Mouse (Mus musculus): ENCODE results near the gene Gm5089. TPM values are rescaled to one million over a fixed set of nuclear protein-coding genes. Genes with fewer than 3 reads are reported as not detected.

Gm5089 gene
- total and polyA plus RNA-seq, 3 experiments, result not detected

DNA sequence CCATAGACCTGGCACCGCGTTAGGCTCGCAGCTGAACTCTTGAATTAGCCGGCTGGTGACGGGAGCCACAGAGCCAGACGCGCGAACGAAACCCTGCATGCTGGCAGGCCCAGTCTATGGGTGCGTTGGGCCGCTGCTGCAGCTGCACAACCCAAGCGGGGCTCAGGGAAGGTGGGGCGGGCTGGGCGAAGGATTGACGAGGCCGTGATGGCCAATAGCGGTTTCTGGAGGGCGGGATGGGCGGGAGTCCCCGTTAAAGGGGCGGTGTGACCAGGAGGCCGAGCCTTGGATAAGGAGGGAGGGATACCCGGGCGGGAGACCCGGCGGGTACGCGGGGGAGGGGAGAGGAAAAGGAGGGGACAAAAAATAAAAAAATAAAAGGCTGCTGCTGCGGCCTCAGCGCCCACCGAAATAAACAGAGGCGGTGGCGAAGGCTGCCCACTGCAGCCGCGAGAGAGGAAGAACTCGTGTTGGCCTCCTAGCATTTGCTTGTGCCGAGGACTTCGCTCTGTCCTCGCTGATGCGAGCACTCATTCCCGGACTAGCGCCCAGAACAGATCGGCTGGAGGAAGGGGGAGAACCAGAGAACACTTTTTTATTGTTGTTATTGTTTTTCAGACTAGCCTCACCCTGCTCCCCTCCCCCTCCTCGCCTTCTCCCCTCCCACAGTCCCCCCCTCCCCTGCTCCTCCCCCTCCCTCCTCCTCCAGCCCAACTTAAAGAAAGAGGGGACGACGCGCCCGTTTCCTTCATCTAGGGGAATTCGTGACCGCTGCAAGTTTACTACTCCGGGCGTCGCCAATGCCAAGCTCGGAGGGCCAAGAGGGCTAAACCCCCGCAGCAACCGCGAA, 23.4 kb upstream of the Gm5089 start:
- no peak for DNase-seq (ENCODE audit: low read depth, low spot score)
- Histone ChIP-seq H3K79me2 (ENCODE audit: control insufficient read depth, insufficient read depth, low read length, poor library complexity) (no peaks in the 10 kb centered on the region), H3K27me3 (ENCODE audit: control insufficient read depth in 1 of 2, insufficient read depth in 2 of 2, low read length in 2 of 2) (no peaks in the 10 kb centered on the region), H3K9ac (ENCODE audit: control insufficient read depth, low read depth, low read length, poor library complexity, severe bottlenecking) (no peak overlapping the region), H3K9me3 (replicated peaks; ENCODE audit: insufficient read depth, low read length) (no peaks in the 10 kb centered on the region), H3K27ac (ENCODE audit: control insufficient read depth, low read depth, low read length) (no peak overlapping the region), H3K4me1 (ENCODE audit: control insufficient read depth in 1 of 2, insufficient read depth in 2 of 2, low read length in 2 of 2) (no peaks in the 10 kb centered on the region), H3K4me3 (ENCODE audit: control insufficient read depth in 1 of 2, insufficient read depth in 1 of 2, low read depth in 2 of 2, low read length in 2 of 2) (no peak overlapping the region), H3K36me3 (ENCODE audit: control insufficient read depth in 1 of 2, insufficient read depth in 2 of 2, low read length in 2 of 2) (no peaks in the 10 kb centered on the region)
- TF ChIP-seq MEF2A (IDR thresholded peaks at IDR 0.05; ENCODE audit: extremely low read depth, insufficient replicate concordance, low read depth, low read length, poor library complexity, severe bottlenecking) (no peak), MXI1 (IDR thresholded peaks at IDR 0.05; ENCODE audit: low read depth, low read length) (no peak), ELF1 (IDR thresholded peaks at IDR 0.05; ENCODE audit: low read depth, low read length) (no peak), CHD1 (IDR thresholded peaks at IDR 0.05; ENCODE audit: low read depth, low read length) (no peak), CTCF (IDR thresholded peaks at IDR 0.05 in 2 of 3, conservative IDR thresholded peaks at IDR 0.05 in 1 of 3; ENCODE audit: control insufficient read depth in 1 of 3, insufficient read depth in 1 of 3, low read depth in 2 of 3, low read length in 3 of 3, poor library complexity in 1 of 3, severe bottlenecking in 1 of 3) (no peak), KAT2A (conservative IDR thresholded peaks at IDR 0.05; ENCODE audit: low read depth, low read length) (no peak), POLR2AphosphoS2 (IDR thresholded peaks at IDR 0.05; ENCODE audit: low read length) (no peak)

DNA sequence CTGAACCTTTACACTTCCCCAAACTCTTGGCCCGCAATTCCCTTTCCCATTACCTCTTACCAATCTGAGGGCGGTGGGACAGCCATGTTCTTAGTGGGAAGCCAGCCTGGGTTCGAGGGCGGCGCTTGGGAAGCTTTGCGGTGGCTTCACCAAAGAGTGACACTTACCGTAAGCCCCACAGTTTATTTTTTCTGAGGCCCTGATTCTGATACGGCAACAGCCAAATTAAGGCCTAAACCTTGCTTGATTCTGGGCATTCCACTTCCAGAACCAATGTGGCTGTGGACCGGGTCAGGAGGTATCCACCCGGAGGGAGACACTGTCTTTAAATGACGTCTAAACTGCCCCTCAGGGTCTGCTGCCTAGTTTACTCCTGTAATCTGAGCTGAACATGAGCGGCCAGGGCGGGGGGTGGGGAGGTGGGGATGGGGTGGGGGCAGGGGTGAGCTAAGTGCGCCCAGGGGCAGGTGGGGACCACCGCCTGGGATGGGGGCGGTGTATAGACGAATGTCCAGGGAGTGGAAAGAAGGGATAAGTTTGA, 22.4 kb upstream of the Gm5089 start:
- Histone ChIP-seq H3K27ac (ENCODE audit: control insufficient read depth, low read depth, low read length) (no peak overlapping the region), H3K4me1 (ENCODE audit: control insufficient read depth in 1 of 2, insufficient read depth in 2 of 2, low read length in 2 of 2) (no peaks in the 10 kb centered on the region), H3K79me2 (ENCODE audit: control insufficient read depth, insufficient read depth, low read length, poor library complexity) (no peaks in the 10 kb centered on the region), H3K4me3 (ENCODE audit: control insufficient read depth in 1 of 2, insufficient read depth in 1 of 2, low read depth in 2 of 2, low read length in 2 of 2) (no peak overlapping the region), H3K9ac (ENCODE audit: control insufficient read depth, low read depth, low read length, poor library complexity, severe bottlenecking) (no peak overlapping the region), H3K9me3 (replicated peaks; ENCODE audit: insufficient read depth, low read length) (no peaks in the 10 kb centered on the region), H3K27me3 (ENCODE audit: control insufficient read depth in 1 of 2, insufficient read depth in 2 of 2, low read length in 2 of 2) (no peaks in the 10 kb centered on the region), H3K36me3 (ENCODE audit: control insufficient read depth in 1 of 2, insufficient read depth in 2 of 2, low read length in 2 of 2) (no peaks in the 10 kb centered on the region)
- DNase-seq (ENCODE audit: low read depth, low spot score), result no peak
- TF ChIP-seq UBTF (IDR thresholded peaks at IDR 0.05; ENCODE audit: borderline replicate concordance, insufficient read depth, low read depth, low read length) (no peak), SMC3 (IDR thresholded peaks at IDR 0.05; ENCODE audit: low read depth, low read length) (no peak), TCF12 (IDR thresholded peaks at IDR 0.05; ENCODE audit: low read depth, low read length) (no peak), ZMIZ1 (IDR thresholded peaks at IDR 0.05; ENCODE audit: low read depth, low read length) (no peak), BHLHE40 (IDR thresholded peaks at IDR 0.05; ENCODE audit: borderline replicate concordance, low read depth, low read length) (no peak), MAFK (IDR thresholded peaks at IDR 0.05; ENCODE audit: borderline replicate concordance, low read depth, low read length) (no peak), MAX (IDR thresholded peaks at IDR 0.05; ENCODE audit: low read length) (no peak), TAL1 (IDR thresholded peaks at IDR 0.05; ENCODE audit: low read length) (no peak), HCFC1 (IDR thresholded peaks at IDR 0.05; ENCODE audit: low read depth, low read length) (no peak)
